Mouse (Mus musculus) CH12.LX (cell line): ENCODE measurements at regions not wholly inside any gene's neighbourhood (a gene's known extent, or its start where the extent isn't known, plus 50 kb on each side); places are given as distances from the start of the nearest gene placed in this dataset.

ENCODE experiments used
- CHD2 ChIP-seq: IDR thresholded peaks from 2 replicates; pipeline ENCODE4 v1.6.1; 2011; ENCODE audit warnings: low read length, improper control_type of control experiment
- HCFC1 ChIP-seq: IDR thresholded peaks from 2 replicates; pipeline ENCODE4 v1.6.1; 2012; ENCODE audit warnings: low read depth, mild to moderate bottlenecking, inconsistent platforms, low read length, improper control_type of control experiment
- JUN ChIP-seq: IDR thresholded peaks from 2 replicates; pipeline ENCODE4 v1.6.1; 2011; ENCODE audit warnings: low read depth, mild to moderate bottlenecking, low read length, improper control_type of control experiment, moderate library complexity; ENCODE audit not compliant: insufficient read depth
- MYC ChIP-seq: IDR thresholded peaks from 2 replicates; pipeline ENCODE4 v1.6.1; 2011; ENCODE audit warnings: low read depth, mild to moderate bottlenecking, improper control_type of control experiment, low read length
- POLR2A ChIP-seq: IDR thresholded peaks from 2 replicates; pipeline ENCODE4 v1.6.1; 2011; ENCODE audit warnings: low read depth, mild to moderate bottlenecking, improper control_type of control experiment, low read length
- RAD21 ChIP-seq: IDR thresholded peaks from 2 replicates; pipeline ENCODE4 v1.6.1; 2011; ENCODE audit warnings: low read depth, mild to moderate bottlenecking, low read length, improper control_type of control experiment, moderate library complexity
- USF1 ChIP-seq: IDR thresholded peaks from 2 replicates; pipeline ENCODE4 v1.6.1; 2014; ENCODE audit warnings: low read depth, mild to moderate bottlenecking, inconsistent platforms, low read length, improper control_type of control experiment
- ZC3H11A ChIP-seq: IDR thresholded peaks from 2 replicates; pipeline ENCODE4 v1.6.1; 2012; ENCODE audit warnings: low read depth, mild to moderate bottlenecking, inconsistent platforms, low read length, improper control_type of control experiment

GRCm38 (mm10) chr17:54368611-54369010 is 69.8 kb upstream of the Slc5a7 start:
- TF ChIP-seq RAD21 (no peak), USF1 (no peak), CHD2 (no peak), JUN (no peak), POLR2A (no peak), ZC3H11A (no peak), MYC (no peak), HCFC1 (no peak)
